Mouse (Mus musculus) spleen, adult 2 months (tissue): ENCODE data around the gene Sfr1. TPM values are rescaled to one million over a fixed set of nuclear protein-coding genes. Genes with fewer than 3 reads are reported as not detected.

Experiments used
- DNase-seq, 2 experiments: peaks; one replicate each; pipeline versions ENCODE4 v3.0.0 to v3.0.0-alpha.2; 2012 to 2021; ENCODE audit warnings: low spot score in 2 of 2, low read depth in 1 of 2
- H3K27ac ChIP-seq: fragments of 200-500 bp; 2 replicates; pipeline ENCODE4 v1.5.1; 2012; ENCODE audit warnings: low read length, inconsistent platforms; ENCODE audit not compliant: insufficient read depth
- H3K27me3 ChIP-seq: fragments of 200-500 bp; 2 replicates; pipeline ENCODE4 v1.6.1; 2012; ENCODE audit warnings: mild to moderate bottlenecking, moderate library complexity, low read length, inconsistent platforms; ENCODE audit not compliant: control insufficient read depth, insufficient read depth
- H3K36me3 ChIP-seq: fragments of 200-500 bp; 2 replicates; pipeline ENCODE4 v1.6.1; 2012; ENCODE audit warnings: mild to moderate bottlenecking, low read length, inconsistent platforms; ENCODE audit not compliant: control insufficient read depth, insufficient read depth
- H3K4me1 ChIP-seq: fragments of 200-500 bp; 2 replicates; pipeline ENCODE4 v1.6.1; 2011; ENCODE audit warnings: inconsistent platforms; ENCODE audit not compliant: control insufficient read depth, insufficient read depth, insufficient read length
- H3K4me3 ChIP-seq: fragments of 200-500 bp; 2 replicates; pipeline ENCODE4 v1.5.1; 2011; ENCODE audit warnings: mild to moderate bottlenecking, inconsistent platforms; ENCODE audit not compliant: insufficient read depth, insufficient read length; ENCODE audit errors: extremely low read depth
- CTCF ChIP-seq: fragments of 200-500 bp; IDR thresholded peaks from 2 replicates; pipeline ENCODE4 v1.5.1; 2011; ENCODE audit warnings: mild to moderate bottlenecking, inconsistent platforms; ENCODE audit not compliant: insufficient read depth, insufficient read length, insufficient replicate concordance; ENCODE audit errors: extremely low read depth
- POLR2A ChIP-seq: fragments of 200-500 bp; IDR thresholded peaks from 2 replicates; pipeline ENCODE4 v1.6.1; 2011; ENCODE audit warnings: low read depth, low read length, inconsistent platforms
- WGBS: fragments of 180-500 bp; shearing (Covaris S2); methylation state at CpG from one replicate; pipeline ENCODE4 v1.1.7; 2018; 5-methylcytosine and 5-hydroxymethylcytosine counted together
- polyA plus RNA-seq: library from polyadenylated mRNA; depleted of rRNA; stranded (reverse); fragments of >200 nt; gene quantifications from 2 replicates; pipeline ENCODE4 v1.2.3, GENCODE M21; 2012; rRNA removed

Gene Sfr1
- polyA plus RNA-seq, 1 experiment: 16.4 TPM

GRCm38 (mm10) chr19:47780145-47780544 lies 48.7 kb downstream of the Sfr1 start:
- H3K4me1 ChIP-seq: no peaks in the 10 kb centered on the region
- no peak overlapping the region for H3K27ac ChIP-seq
- WGBS: 93% methylated on average over 7 of the region's 7 CpGs
- DNase-seq: no peak
- TF ChIP-seq POLR2A: no peak
- no peaks in the 10 kb centered on the region for H3K36me3 ChIP-seq
- no peak overlapping the region for H3K4me3 ChIP-seq
- no peaks in the 10 kb centered on the region for H3K27me3 ChIP-seq

- 80% methylated on average over 11 of the region's 11 CpGs for WGBS
- Histone ChIP-seq H3K4me1 (no peaks in the 10 kb centered on the region), H3K27me3 (no peaks in the 10 kb centered on the region), H3K4me3 (no peak overlapping the region), H3K36me3 (no peaks in the 10 kb centered on the region), H3K27ac (no peak overlapping the region)
- DNase-seq: no peak
- TF ChIP-seq POLR2A (no peak), CTCF (no peak)
These were observed 49.5 kb downstream of the Sfr1 start for GRCm38 (mm10) chr19:47780972-47781371.

- no peak overlapping the region for H3K27ac ChIP-seq
- H3K27me3 ChIP-seq: no peaks in the 10 kb centered on the region
- no peak overlapping the region for H3K4me3 ChIP-seq
- H3K4me1 ChIP-seq: no peaks in the 10 kb centered on the region
- 92% methylated on average over 6 of the region's 6 CpGs for WGBS
- H3K36me3 ChIP-seq: no peaks in the 10 kb centered on the region
- TF ChIP-seq POLR2A (no peak), CTCF (no peak)
- no peak for DNase-seq
These were observed 52.4 kb downstream of the Sfr1 start for GRCm38 (mm10) chr19:47783898-47784297.

Other genes with a start within 250 kb of the Sfr1 start
- 11.1 and 12.1 TPM in 2 replicates for gene Stn1, start 194.2 kb upstream of the Sfr1 start, polyA plus RNA-seq
- gene Slk, start 152.0 kb upstream of the Sfr1 start, polyA plus RNA-seq: 4.7 and 5.3 TPM in 2 replicates
- gene Col17a1, start 39.6 kb upstream of the Sfr1 start, polyA plus RNA-seq: 1.7 and 1.9 TPM in 2 replicates
- 23.0 and 24.5 TPM in 2 replicates for gene Gsto1, start 123.3 kb downstream of the Sfr1 start, polyA plus RNA-seq
- gene Gsto2, start 133.9 kb downstream of the Sfr1 start, polyA plus RNA-seq: 0.13 and 0.32 TPM in 2 replicates
- not detected in 2 replicates for gene Cfap43, start 187.6 kb downstream of the Sfr1 start, polyA plus RNA-seq
- 16.9 and 21.1 TPM in 2 replicates for gene Itprip, start 187.6 kb downstream of the Sfr1 start, polyA plus RNA-seq
- gene Cfap58, start 206.0 kb downstream of the Sfr1 start, polyA plus RNA-seq: not detected in 2 replicates